ENCODE assay signal across 9 mouse cellular contexts in genomic region chr13:72623926-72624846, GRCm38 (mm10). TPM values are rescaled to one million over a fixed set of nuclear protein-coding genes. Genes with fewer than 3 reads are reported as not detected.
DNase-seq lines count a peak whose midpoint lies in the region; ATAC-seq lines count a peak whose summit lies in the region.
"Had no signal": no experiment of that assay in that cellular context is flagged by ENCODE, and none has a peak within 500 bp of the region (broad histone marks: within the 10 kb centered on the region; RNA-seq: fewer than 3 reads in every experiment).

No protein-coding gene starts in this region.

- ATAC-seq in megakaryocyte, adult 5-6 weeks (ENCODE audit: poor library complexity, severe bottlenecking) = no peak
- ATAC-seq in heart, embryonic 13.5 days (ENCODE audit: extremely low read depth, insufficient number of reproducible peaks, low FRiP score, low TSS enrichment) = no peak
- no peak for ATAC-seq in midbrain, embryonic 12.5 days (ENCODE audit: low FRiP score, low read depth)
- ATAC-seq in erythroblast, adult 5-6 weeks (replicated peaks; ENCODE audit: low FRiP score, poor library complexity, severe bottlenecking) = no peak

- H3K9ac ChIP-seq in heart, embryonic 13.5 days = peak overlapping the region; percentile 75
- peak overlapping the region; percentile 34; the same call in 1 of the 2 replicates for H3K9ac ChIP-seq in midbrain, embryonic 12.5 days (replicated peaks)

- H3K9me3 ChIP-seq in megakaryocyte, embryonic 14.5 days = peaks cover 14% of the 10 kb centered on the region
- H3K9me3 ChIP-seq in heart, embryonic 13.5 days = no peaks in the 10 kb centered on the region
- H3K9me3 ChIP-seq in midbrain, embryonic 12.5 days = no peaks in the 10 kb centered on the region

- WGBS in heart, embryonic 13.5 days = under 1% methylated on average over 46 of the region's 46 CpGs
- 1% methylated on average over 46 of the region's 46 CpGs for WGBS in midbrain, embryonic 12.5 days

- H3K27ac ChIP-seq in heart, embryonic 13.5 days (replicated peaks) = 0 out of 2 replicates have a peak overlapping the region, but pooled peaks have one; percentile 15
- H3K27ac ChIP-seq in midbrain, embryonic 12.5 days (replicated peaks) = no peak overlapping the region; the same call in 1 of the 2 replicates

- no peaks in the 10 kb centered on the region for H3K36me3 ChIP-seq in megakaryocyte, embryonic 14.5 days (replicated peaks; ENCODE audit: low read length)
- no peaks in the 10 kb centered on the region for H3K36me3 ChIP-seq in heart, embryonic 13.5 days
- H3K36me3 ChIP-seq in midbrain, embryonic 12.5 days = no peaks in the 10 kb centered on the region

- peak; percentile 40 to 63 for DNase-seq in kidney, postnatal 25 days
- no peak for DNase-seq in spleen, adult 12 weeks (ENCODE audit: low spot score)
- no peak for DNase-seq in urinary bladder, postnatal 25 days (ENCODE audit: low spot score)

- peaks cover 79% of the 10 kb centered on the region for H3K27me3 ChIP-seq in megakaryocyte, embryonic 14.5 days (replicated peaks)
- H3K27me3 ChIP-seq in heart, embryonic 13.5 days (replicated peaks) = peaks cover 89% of the 10 kb centered on the region
- H3K27me3 ChIP-seq in midbrain, embryonic 12.5 days = peaks cover 79% of the 10 kb centered on the region

- peaks cover 32% of the 10 kb centered on the region for H3K4me1 ChIP-seq in megakaryocyte, embryonic 14.5 days
- peaks cover 23% of the 10 kb centered on the region for H3K4me1 ChIP-seq in heart, embryonic 13.5 days
- H3K4me1 ChIP-seq in midbrain, embryonic 12.5 days = peaks cover 33% of the 10 kb centered on the region

- H3K4me2 ChIP-seq in heart, embryonic 13.5 days = peak overlapping the region; percentile 89
- H3K4me2 ChIP-seq in midbrain, embryonic 12.5 days (replicated peaks) = peak overlapping the region; percentile 66

- H3K4me3 ChIP-seq in megakaryocyte, embryonic 14.5 days (replicated peaks) = peak overlapping the region; percentile 84
- H3K4me3 ChIP-seq in heart, embryonic 13.5 days = peak overlapping the region; percentile 46
- peak overlapping the region; percentile 40 for H3K4me3 ChIP-seq in midbrain, embryonic 12.5 days

RNA-seq across cellular contexts. Expression of gene Irx2, which starts 4.4 kb away (rescaled TPM):
- not detected in 2 replicates for polyA plus RNA-seq in megakaryocyte, embryonic 14.5 days (2012; ENCODE audit: insufficient read depth, low replicate concordance)
- not detected in 2 replicates for total RNA-seq in megakaryocyte, adult 5-6 weeks (2015)
- total RNA-seq in megakaryocyte, adult 5-6 weeks (2017) = not detected in 2 replicates
- 9.3 and 12.6 TPM in 2 replicates for polyA plus RNA-seq in heart, embryonic 13.5 days (2015; fragmentation: Nextera tagmentation; extraction: Ambion mirVana)
- 44.9 and 51.5 TPM in 2 replicates for polyA plus RNA-seq in midbrain, embryonic 12.5 days (2016; fragmentation: Nextera tagmentation; extraction: Ambion mirVana)
- not detected in 2 replicates for total RNA-seq in erythroblast, adult 5-6 weeks (2015; ENCODE audit: low replicate concordance)
- total RNA-seq in erythroblast, adult 5-6 weeks (2017; ENCODE audit: low replicate concordance) = not detected in 2 replicates
- total RNA-seq: neutrophil, adult 5-6 weeks had no signal

Comparison
In these comparisons a context has a peak if more than half of its experiments do, and no peak if none do; other contexts are left out.
1. DNase-seq: peak in kidney, postnatal 25 days (2 of 2); none in spleen, adult 12 weeks (single experiment) and urinary bladder, postnatal 25 days (single experiment).
2. RNA of gene Irx2, which starts 4.4 kb away (polyA plus RNA-seq): 44.9 to 51.5 TPM in midbrain, embryonic 12.5 days and 9.3 to 12.6 TPM in heart, embryonic 13.5 days; not detected in megakaryocyte, embryonic 14.5 days; every median in the first group is over 10 times any median in the second.
3. Peak in every context shown above with its lines, with median percentiles within 50 percentile points of each other: H3K4me3 ChIP-seq.